In genomic region chr2:150362113-150362877, GRCm38 (mm10) we compare ENCODE assay signal across 8 mouse cellular contexts. TPM values are rescaled to one million over a fixed set of nuclear protein-coding genes. Genes with fewer than 3 reads are reported as not detected.
DNase-seq lines count a peak whose midpoint lies in the region; ATAC-seq and TF ChIP-seq lines count a peak whose summit lies in the region.
"Not testable (repeated sequence)": the region's sequence is repeated elsewhere in the genome, so short reads cannot be mapped to it uniquely, and the experiment has no call there.

3300002I08Rik (minus strand) TSS chr2:150362765.

- H3K27ac ChIP-seq in hindbrain, embryonic 11.5 days (ENCODE audit: low read depth, low read length): peak within 1 kb of the TSS; percentile 67; the same call in 1 of the 2 replicates
- H3K27ac ChIP-seq in lung, embryonic 16.5 days (ENCODE audit: low read length): peak within 1 kb of the TSS; percentile 80
- not testable (repeated sequence) for H3K27ac ChIP-seq in thymus, adult 2 months (ENCODE audit: control insufficient read depth, insufficient read depth, low read length)

- H3K4me1 ChIP-seq in hindbrain, embryonic 11.5 days (replicated peaks; ENCODE audit: control insufficient read depth, insufficient read depth, low read length); lung, embryonic 16.5 days (replicated peaks; ENCODE audit: control insufficient read depth, insufficient read depth, low read length); thymus, adult 2 months (replicated peaks; ENCODE audit: control insufficient read depth, insufficient read depth, low read length): not testable (repeated sequence)

- not testable (repeated sequence) for H3K36me3 ChIP-seq in hindbrain, embryonic 11.5 days (ENCODE audit: control insufficient read depth, insufficient read depth, low read length); lung, embryonic 16.5 days (ENCODE audit: control insufficient read depth, insufficient read depth, low read length); thymus, adult 2 months (ENCODE audit: control insufficient read depth, insufficient read depth, low read length)

- TF ChIP-seq CTCF in thymus, adult 2 months (IDR thresholded peaks at IDR 0.05; ENCODE audit: borderline replicate concordance, control insufficient read depth, extremely low read depth, insufficient read depth, low read length, poor library complexity): not testable (repeated sequence)

- peak within 1 kb of the TSS; percentile 42 for H3K4me2 ChIP-seq in hindbrain, embryonic 11.5 days (replicated peaks; ENCODE audit: low read depth, low read length)
- H3K4me2 ChIP-seq in lung, embryonic 16.5 days (ENCODE audit: low read depth, low read length): peak within 1 kb of the TSS; percentile 46

- H3K4me3 ChIP-seq in hindbrain, embryonic 11.5 days (ENCODE audit: low read depth, low read length): peak within 1 kb of the TSS; percentile 50
- H3K4me3 ChIP-seq in lung, embryonic 16.5 days (ENCODE audit: low read length): peak within 1 kb of the TSS; percentile 74
- peak within 1 kb of the TSS; percentile 96 for H3K4me3 ChIP-seq in thymus, adult 2 months (ENCODE audit: control insufficient read depth, insufficient read depth, low read length)

- H3K9me3 ChIP-seq in hindbrain, embryonic 11.5 days (ENCODE audit: control insufficient read depth, low read length); lung, embryonic 16.5 days (ENCODE audit: control insufficient read depth, low read length): not testable (repeated sequence)

- ATAC-seq in hindbrain, embryonic 11.5 days (ENCODE audit: low FRiP score): peak; percentile 100
- ATAC-seq in lung, embryonic 16.5 days (ENCODE audit: low read depth): peak; percentile 100

- DNase-seq in NIH3T3 (ENCODE audit: low read depth): peak; percentile 91
- DNase-seq in cerebellum, adult 9-11 months: peak; percentile 90
- peak; percentile 76 to 85 for DNase-seq in frontal cortex, postnatal 10 days (ENCODE audit: low spot score in 2 of 2)
- DNase-seq in hindbrain, embryonic 11.5 days (ENCODE audit: low spot score): peak; percentile 84
- peak; percentile 93 for DNase-seq in layer of hippocampus, adult 9-11 months
- peak; percentile 81 for DNase-seq in ovary, adult 18-20 months (ENCODE audit: low spot score)
- peak; percentile 83 for DNase-seq in thymus, adult 2 months

- H3K27me3 ChIP-seq in hindbrain, embryonic 11.5 days (ENCODE audit: control insufficient read depth, insufficient read depth, low read length); lung, embryonic 16.5 days (ENCODE audit: control insufficient read depth, insufficient read depth, low read depth, low read length); thymus, adult 2 months (ENCODE audit: control insufficient read depth, insufficient read depth, low read length): not testable (repeated sequence)

- not testable (repeated sequence) for TF ChIP-seq POLR2A in thymus, adult 2 months (IDR thresholded peaks at IDR 0.05; ENCODE audit: control insufficient read depth, extremely low read depth, insufficient read depth, low read length, poor library complexity)

- 0% methylated on average over 16 of the region's 17 CpGs for WGBS in hindbrain, embryonic 11.5 days
- WGBS in lung, embryonic 16.5 days: 2% methylated on average over 16 of the region's 17 CpGs
- WGBS in thymus, adult 2 months: 4% methylated on average over 17 of the region's 17 CpGs

- peak within 1 kb of the TSS; percentile 67 for H3K9ac ChIP-seq in hindbrain, embryonic 11.5 days (ENCODE audit: low read depth, low read length)
- peak within 1 kb of the TSS; percentile 85 for H3K9ac ChIP-seq in lung, embryonic 16.5 days (ENCODE audit: low read length)

RNA-seq across cellular contexts. Expression of gene 3300002I08Rik, which starts in this region (rescaled TPM):
- 12.9 and 14.4 TPM in 2 replicates for polyA plus RNA-seq in hindbrain, embryonic 11.5 days (2014; fragmentation: Nextera tagmentation; extraction: Ambion mirVana)
- 7.0 and 7.1 TPM in 2 replicates for polyA plus RNA-seq in lung, embryonic 16.5 days (2015; fragmentation: Nextera tagmentation; extraction: Ambion mirVana)
- polyA plus RNA-seq in thymus, adult 2 months (2012; rRNA removed): 0.78 and 1.6 TPM in 2 replicates
